Mouse (Mus musculus) myocyte (in vitro differentiated cells): ENCODE results near the gene Kctd2. TPM values are rescaled to one million over a fixed set of nuclear protein-coding genes. Genes with fewer than 3 reads are reported as not detected.
A peak's percentile ranks its signal among the peaks of the same experiment; 100 is the strongest.

ENCODE experiments used
- H3K27me3 ChIP-seq: one replicate; pipeline ENCODE4 v1.6.1; 2011; ENCODE audit not compliant: control insufficient read depth, insufficient read depth, insufficient read length
- H3K36me3 ChIP-seq: one replicate; pipeline ENCODE4 v1.6.1; 2011; ENCODE audit not compliant: control insufficient read depth, insufficient read depth
- H3K4me2 ChIP-seq: one replicate; pipeline ENCODE4 v1.6.1; 2011; ENCODE audit warnings: low read depth, control low read depth
- H3K4me3 ChIP-seq: one replicate; pipeline ENCODE4 v1.5.1; 2011; ENCODE audit warnings: mild to moderate bottlenecking, control low read depth, moderate library complexity
- H3K79me2 ChIP-seq: one replicate; pipeline ENCODE4 v1.6.1; 2011; ENCODE audit not compliant: control insufficient read depth, insufficient read depth
- H3ac ChIP-seq: one replicate; pipeline ENCODE4 v1.6.1; 2011; ENCODE audit not compliant: control insufficient read depth, insufficient read length
- CEBPB ChIP-seq: IDR thresholded peaks from 2 replicates; pipeline ENCODE4 v1.6.1; 2011; ENCODE audit warnings: mild to moderate bottlenecking, moderate library complexity; ENCODE audit not compliant: poor library complexity, insufficient read depth, severe bottlenecking
- E2F4 ChIP-seq: IDR thresholded peaks from one replicate; pipeline ENCODE4 v1.6.1; 2011; ENCODE audit warnings: mild to moderate bottlenecking, control low read depth, moderate library complexity; ENCODE audit not compliant: insufficient read depth
- MAX ChIP-seq: IDR thresholded peaks from one replicate; pipeline ENCODE4 v1.6.1; 2011; ENCODE audit warnings: low read depth, mild to moderate bottlenecking, control low read depth
- MYOD1 ChIP-seq, 3 experiments: IDR thresholded peaks; one replicate each; pipeline ENCODE4 v1.6.1; 2011; ENCODE audit warnings: control low read depth in 2 of 3, low read depth in 2 of 3, mild to moderate bottlenecking in 2 of 3, moderate library complexity in 1 of 3; ENCODE audit not compliant: insufficient read length in 2 of 3, control insufficient read depth in 1 of 3
- MYOG ChIP-seq, 3 experiments: IDR thresholded peaks; one replicate each; pipeline ENCODE4 v1.6.1; 2011; ENCODE audit warnings: control low read depth in 2 of 3, low read depth in 2 of 3, mild to moderate bottlenecking in 2 of 3; ENCODE audit not compliant: insufficient read length in 2 of 3, control insufficient read depth in 1 of 3, insufficient read depth in 1 of 3
- POLR2A ChIP-seq: IDR thresholded peaks from one replicate; pipeline ENCODE4 v1.6.1; 2011; ENCODE audit warnings: low read depth, mild to moderate bottlenecking, control low read depth, moderate library complexity; ENCODE audit not compliant: insufficient read length
- POLR2AphosphoS2 ChIP-seq: IDR thresholded peaks from one replicate; pipeline ENCODE4 v1.6.1; 2011; ENCODE audit warnings: low read depth, control low read depth; ENCODE audit not compliant: insufficient read length
- REST ChIP-seq: IDR thresholded peaks from one replicate; pipeline ENCODE4 v1.6.1; 2011; ENCODE audit warnings: mild to moderate bottlenecking, control low read depth, moderate library complexity; ENCODE audit not compliant: insufficient read depth, insufficient read length
- SRF ChIP-seq: IDR thresholded peaks from one replicate; pipeline ENCODE4 v1.6.1; 2011; ENCODE audit warnings: low read depth; ENCODE audit not compliant: control insufficient read depth, insufficient read length
- TCF12 ChIP-seq: IDR thresholded peaks from one replicate; pipeline ENCODE4 v1.6.1; 2011; ENCODE audit warnings: mild to moderate bottlenecking, control low read depth; ENCODE audit not compliant: poor library complexity, insufficient read depth, severe bottlenecking
- TCF3 ChIP-seq: IDR thresholded peaks from one replicate; pipeline ENCODE4 v1.6.1; 2011; ENCODE audit warnings: low read depth, control low read depth; ENCODE audit not compliant: insufficient read length
- USF1 ChIP-seq: IDR thresholded peaks from one replicate; pipeline ENCODE4 v1.6.1; 2011; ENCODE audit warnings: low read depth, mild to moderate bottlenecking, control low read depth, moderate library complexity
- polyA plus RNA-seq: library from polyadenylated mRNA; unstranded; fragments of >200 nt; fragmentation: generic; extraction: Trizol; gene quantifications from one replicate; pipeline ENCODE4 v1.2.1, GENCODE M21; 2012; ENCODE audit warnings: missing spikeins

Gene Kctd2
- polyA plus RNA-seq, 1 experiment, result 27.3 TPM

DNA sequence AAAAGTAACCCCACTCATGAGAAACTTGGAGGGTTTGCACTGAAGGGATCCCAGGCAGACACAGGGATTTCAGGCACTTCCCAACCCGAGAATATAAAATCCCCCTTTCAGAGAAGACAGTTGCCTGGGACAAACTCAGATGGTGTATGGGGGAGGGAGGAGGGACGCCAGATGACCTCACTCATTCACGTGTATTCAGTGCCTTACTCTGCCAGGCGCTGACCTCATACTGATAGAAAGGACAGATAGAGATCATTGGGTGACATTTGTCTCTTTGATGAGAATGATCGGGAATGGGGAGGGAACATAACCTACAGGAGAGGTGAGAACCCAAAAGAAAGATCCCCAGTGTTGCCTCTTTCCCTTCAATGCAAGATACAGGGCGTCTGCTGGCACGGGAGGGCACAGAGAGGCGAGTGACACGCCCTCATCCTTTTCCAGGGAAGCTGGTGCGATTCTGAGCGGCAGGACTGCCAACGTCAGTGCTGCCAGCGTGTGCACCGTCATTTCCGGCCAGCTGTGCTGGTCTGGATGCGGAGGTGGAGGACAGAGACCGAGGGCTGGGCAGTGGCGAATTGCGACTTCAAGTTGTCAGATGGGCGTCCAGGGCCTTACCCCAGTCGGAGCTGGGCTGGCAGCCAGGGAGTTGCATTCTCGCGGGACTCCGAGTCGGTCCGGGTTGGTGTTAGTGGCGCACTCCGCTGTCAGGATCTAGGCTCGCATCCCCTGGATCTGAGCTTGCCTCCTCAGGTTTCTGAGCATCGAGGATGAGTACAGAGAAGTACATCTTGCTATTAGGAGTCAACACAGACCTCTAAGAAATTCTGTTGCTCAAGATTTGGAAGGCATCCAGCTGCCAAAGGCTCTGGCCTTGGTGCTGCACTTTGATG, 45.9 kb upstream of the Kctd2 start:
- H3ac ChIP-seq, result no peak overlapping the region
- no peak; the same call in 1 of the 2 replicates for TF ChIP-seq CEBPB
- TF ChIP-seq SRF, result no peak
- TF ChIP-seq MYOD1 (IDR thresholded peaks at IDR 0.05; ENCODE audit: control insufficient read depth in 1 of 3, insufficient read length in 2 of 3, low read depth in 2 of 3), result peak in 2 of 3 experiments; percentile 87 to 98
- TF ChIP-seq MYOG (IDR thresholded peaks at IDR 0.05; ENCODE audit: control insufficient read depth in 1 of 3, insufficient read depth in 1 of 3, insufficient read length in 2 of 3, low read depth in 2 of 3), result peak in 2 of 3 experiments; percentile 86 to 95
- no peak for TF ChIP-seq USF1
- peak; percentile 85 for TF ChIP-seq POLR2AphosphoS2
- peak; percentile 91 for TF ChIP-seq POLR2A
- no peak for TF ChIP-seq TCF12
- TF ChIP-seq E2F4, result no peak
- peak; percentile 55 for TF ChIP-seq REST
- peak; percentile 80 for TF ChIP-seq TCF3
- no peak for TF ChIP-seq MAX
- H3K27me3 ChIP-seq, result no peaks in the 10 kb centered on the region
- no peaks in the 10 kb centered on the region for H3K79me2 ChIP-seq
- H3K4me3 ChIP-seq, result peak overlapping the region; percentile 14
- H3K36me3 ChIP-seq, result no peaks in the 10 kb centered on the region
- peak overlapping the region; percentile 77 for H3K4me2 ChIP-seq

GRCm38 (mm10) chr11:115374695-115375425, 45.1 kb upstream of the Kctd2 start:
- Histone ChIP-seq H3ac (no peak overlapping the region), H3K27me3 (no peaks in the 10 kb centered on the region), H3K36me3 (no peaks in the 10 kb centered on the region), H3K4me2 (peak overlapping the region; percentile 77), H3K79me2 (no peaks in the 10 kb centered on the region), H3K4me3 (peak overlapping the region; percentile 14)
- TF ChIP-seq POLR2AphosphoS2 (no peak), TCF12 (no peak), TCF3 (no peak), USF1 (peak; percentile 96), MYOG (IDR thresholded peaks at IDR 0.05; ENCODE audit: control insufficient read depth in 1 of 3, insufficient read depth in 1 of 3, insufficient read length in 2 of 3, low read depth in 2 of 3) (no peak), SRF (no peak), MAX (no peak), POLR2A (peak; percentile 55), MYOD1 (IDR thresholded peaks at IDR 0.05; ENCODE audit: control insufficient read depth in 1 of 3, insufficient read length in 2 of 3, low read depth in 2 of 3) (no peak), REST (no peak)

- Histone ChIP-seq H3K36me3 (no peaks in the 10 kb centered on the region), H3K4me3 (peak overlapping the region; percentile 14), H3K27me3 (no peaks in the 10 kb centered on the region), H3K79me2 (no peaks in the 10 kb centered on the region), H3ac (no peak overlapping the region), H3K4me2 (peak overlapping the region; percentile 77)
- TF ChIP-seq CEBPB (peak; percentile 100), MAX (no peak)
These were observed 43.2 kb upstream of the Kctd2 start for GRCm38 (mm10) chr11:115376722-115377121.

- TF ChIP-seq USF1, result no peak
- TF ChIP-seq CEBPB, result 0 out of 2 replicates have a peak, but pooled peaks have one; percentile 5
- H3ac ChIP-seq, result no peak overlapping the region
- H3K27me3 ChIP-seq, result no peaks in the 10 kb centered on the region
- peaks cover 1% of the 10 kb centered on the region for H3K79me2 ChIP-seq
- H3K36me3 ChIP-seq, result no peaks in the 10 kb centered on the region
- peak overlapping the region; percentile 77 for H3K4me2 ChIP-seq
- peak overlapping the region; percentile 14 for H3K4me3 ChIP-seq
These were observed 42.7 kb upstream of the Kctd2 start for GRCm38 (mm10) chr11:115377254-115377653.

DNA sequence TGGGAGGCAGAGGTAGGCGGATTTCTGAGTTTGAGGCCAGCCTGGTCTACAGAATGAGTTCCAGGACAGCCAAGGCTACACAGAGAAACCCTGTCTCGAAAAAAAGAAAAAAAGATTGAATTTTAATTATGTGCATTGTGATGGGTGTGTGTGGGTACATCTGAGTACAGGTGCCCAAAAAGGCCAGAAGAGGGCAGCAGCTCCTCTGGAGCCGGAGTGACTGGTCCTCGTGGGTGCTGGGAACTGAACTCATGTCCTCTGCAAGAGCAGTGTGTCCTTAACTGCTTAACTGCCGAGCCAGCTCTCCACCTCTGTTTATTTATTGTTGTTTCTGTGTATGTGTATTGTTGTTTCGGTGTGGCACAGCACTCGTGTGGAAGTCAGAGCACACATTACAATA, 42.1 kb upstream of the Kctd2 start:
- no peaks in the 10 kb centered on the region for H3K27me3 ChIP-seq
- TF ChIP-seq TCF12, result no peak
- TF ChIP-seq E2F4, result no peak
- no peak for TF ChIP-seq USF1
- TF ChIP-seq MAX, result no peak
- no peak for TF ChIP-seq POLR2A
- no peak for TF ChIP-seq REST
- TF ChIP-seq MYOD1 (IDR thresholded peaks at IDR 0.05; ENCODE audit: control insufficient read depth in 1 of 3, insufficient read length in 2 of 3, low read depth in 2 of 3), result no peak
- TF ChIP-seq CEBPB, result no peak
- TF ChIP-seq POLR2AphosphoS2, result no peak
- no peak for TF ChIP-seq TCF3
- TF ChIP-seq MYOG (IDR thresholded peaks at IDR 0.05; ENCODE audit: control insufficient read depth in 1 of 3, insufficient read depth in 1 of 3, insufficient read length in 2 of 3, low read depth in 2 of 3), result no peak
- no peak for TF ChIP-seq SRF
- H3K4me2 ChIP-seq, result no peak overlapping the region
- no peaks in the 10 kb centered on the region for H3K36me3 ChIP-seq
- peaks cover 7% of the 10 kb centered on the region for H3K79me2 ChIP-seq
- no peak overlapping the region for H3K4me3 ChIP-seq
- H3ac ChIP-seq, result no peak overlapping the region
